Mouse (Mus musculus): Measurements from ENCODE around the gene Gucy1b1.

The Gucy1b1 gene

DNA sequence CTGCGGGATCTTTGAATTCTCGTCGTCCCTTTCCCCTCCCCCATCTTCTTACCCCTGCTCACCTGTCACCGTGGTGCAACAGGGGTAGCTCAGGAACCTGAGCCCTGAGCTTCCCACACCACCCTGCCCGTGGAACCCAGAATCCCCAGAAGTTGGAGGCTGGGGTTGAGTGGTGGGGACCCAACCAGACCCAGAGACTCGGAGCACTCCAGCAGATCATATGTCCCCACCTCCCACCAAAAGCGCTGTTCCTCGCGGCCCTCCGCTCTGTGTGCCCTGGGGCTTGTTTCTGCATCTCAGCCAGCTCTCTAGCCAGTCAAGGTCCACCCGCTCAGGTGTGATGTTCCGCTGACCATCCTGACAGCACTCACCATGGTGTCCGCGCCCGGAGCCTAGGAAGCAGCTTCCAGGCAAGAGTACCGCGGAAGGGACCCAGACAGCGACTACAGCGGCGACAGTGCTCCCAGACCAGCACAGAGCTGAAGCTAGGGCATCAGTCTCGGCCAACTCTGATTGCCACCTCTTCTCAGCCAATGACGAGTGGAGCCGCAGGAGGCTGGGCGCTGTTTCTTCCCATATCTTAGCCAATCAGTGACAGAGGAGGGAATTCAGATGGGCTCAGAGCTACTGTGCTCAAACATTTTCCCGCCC is at the start of gene Gucy1b1:
Gene Gucy1b1, minus strand, starts transcription at position 489 of the 651 bp plus-strand sequence.
- DNase-seq (ENCODE audit: low spot score in 2 of 2) = peak; percentile 94 to 96

DNA sequence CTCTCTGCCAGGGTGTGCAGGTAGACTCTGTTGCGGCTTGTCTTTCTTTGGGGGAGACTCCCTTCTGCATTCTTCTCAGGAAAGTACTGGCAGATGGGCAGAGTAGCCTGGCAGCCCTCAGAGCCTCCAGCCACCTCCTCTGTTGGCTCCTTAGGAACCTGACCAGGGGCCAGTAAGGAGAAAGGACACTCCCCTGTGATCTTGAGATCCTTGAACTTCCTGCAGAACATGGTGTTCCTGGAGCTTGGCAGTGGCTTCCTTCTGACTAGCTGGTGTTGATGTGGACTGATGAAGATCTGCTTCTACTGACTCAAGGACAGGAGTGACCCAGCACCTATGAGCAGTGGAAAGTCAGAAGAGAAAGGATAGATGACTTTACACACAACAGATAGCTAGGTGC is 44.4 kb upstream of the Gucy1b1 start:
- DNase-seq (ENCODE audit: low spot score in 2 of 2) = no peak

- DNase-seq (ENCODE audit: low spot score in 2 of 2) = no peak
These were observed 38.0 kb upstream of the Gucy1b1 start for GRCm38 (mm10) chr3:82112439-82112838.

- no peak for DNase-seq (ENCODE audit: low spot score in 2 of 2)
These were observed 37.5 kb upstream of the Gucy1b1 start for GRCm38 (mm10) chr3:82111986-82112385.

DNA sequence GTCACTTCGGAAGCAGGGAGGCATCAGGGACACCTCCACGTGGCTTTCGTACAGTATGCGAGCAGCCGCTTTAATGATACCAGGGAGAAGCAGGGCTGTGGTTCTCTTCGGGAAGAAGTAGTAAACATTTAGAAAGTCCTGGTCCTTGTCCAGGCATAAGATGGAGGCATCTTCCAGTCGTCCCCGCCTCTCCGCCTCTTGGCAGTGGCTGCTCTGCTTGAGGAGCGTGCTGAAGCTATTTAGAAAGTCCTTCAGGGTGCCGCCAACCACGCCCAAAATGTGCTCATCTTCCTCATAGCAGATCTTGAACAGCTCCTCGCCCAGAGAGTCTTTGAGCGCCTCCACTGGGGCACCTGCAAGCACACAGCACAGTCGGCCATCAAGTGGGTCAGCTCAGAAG is 34.5 kb upstream of the Gucy1b1 start:
- DNase-seq (ENCODE audit: low spot score in 2 of 2) = no peak

DNA sequence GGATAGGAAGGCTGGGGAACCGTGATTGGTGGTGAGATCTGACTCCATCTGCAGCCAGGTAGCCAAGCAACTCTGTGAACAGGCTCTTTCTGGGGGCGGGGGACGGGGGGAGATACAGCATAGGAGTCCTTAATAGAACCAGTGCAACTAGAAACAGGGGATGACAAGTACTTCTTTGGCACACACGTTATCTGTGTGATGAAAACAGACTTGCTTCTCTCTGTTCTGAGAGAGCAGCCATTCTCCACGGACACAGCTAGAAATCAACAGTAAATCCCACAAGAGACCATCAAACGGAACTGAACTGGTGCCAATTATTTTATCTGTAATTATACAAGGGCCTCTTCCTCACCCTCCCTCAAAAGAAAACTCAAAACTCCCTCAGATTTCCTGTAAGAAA is 29.7 kb upstream of the Gucy1b1 start:
- no peak for DNase-seq (ENCODE audit: low spot score in 2 of 2)

GRCm38 (mm10) chr3:82099127-82099526 is 24.6 kb upstream of the Gucy1b1 start:
- no peak for DNase-seq (ENCODE audit: low spot score in 2 of 2)

DNA sequence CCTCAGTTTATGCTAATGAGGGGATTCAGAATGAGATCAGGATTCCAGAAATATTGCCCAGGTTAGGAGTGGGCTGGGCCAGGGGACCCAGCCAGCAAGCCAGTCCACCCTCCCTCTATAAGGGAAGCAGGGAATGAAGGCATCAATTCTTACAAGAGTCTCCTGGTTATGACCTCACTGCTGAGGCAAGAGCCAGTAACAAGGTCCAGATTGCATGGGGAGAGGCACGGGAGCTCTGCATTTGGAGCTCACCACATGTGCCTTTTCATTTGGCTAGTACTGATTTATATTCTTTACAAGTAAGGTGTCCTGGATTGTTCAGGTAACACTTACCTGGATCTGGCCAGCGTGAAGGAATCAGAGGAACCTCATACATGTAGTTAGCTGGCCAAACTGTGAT is 22.3 kb upstream of the Gucy1b1 start:
- no peak for DNase-seq (ENCODE audit: low spot score in 2 of 2)

GRCm38 (mm10) chr3:82073741-82074181 is 728 bp downstream of the Gucy1b1 start:
- peak; percentile 84 to 87 for DNase-seq (ENCODE audit: low spot score in 2 of 2)

DNA sequence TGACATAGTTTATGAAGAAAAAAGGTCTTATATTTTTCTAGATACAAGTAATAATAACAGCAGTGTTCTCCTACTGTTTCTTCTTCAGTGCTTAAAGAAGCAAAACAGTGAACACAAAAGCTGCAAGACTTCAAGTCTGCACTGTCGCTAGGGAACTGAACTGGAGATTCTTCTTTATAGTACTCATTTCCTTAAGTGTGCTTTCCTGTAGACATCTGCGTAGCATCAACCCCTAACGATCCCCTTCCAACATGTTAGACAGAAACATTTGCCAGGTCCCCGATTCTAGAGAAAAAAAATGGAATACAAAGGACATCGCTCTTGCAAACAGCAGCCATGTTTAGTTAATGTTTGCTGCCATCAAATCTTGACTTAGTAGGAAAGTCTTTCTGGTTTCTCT is 6.7 kb downstream of the Gucy1b1 start:
- DNase-seq (ENCODE audit: low spot score in 2 of 2) = no peak

DNA sequence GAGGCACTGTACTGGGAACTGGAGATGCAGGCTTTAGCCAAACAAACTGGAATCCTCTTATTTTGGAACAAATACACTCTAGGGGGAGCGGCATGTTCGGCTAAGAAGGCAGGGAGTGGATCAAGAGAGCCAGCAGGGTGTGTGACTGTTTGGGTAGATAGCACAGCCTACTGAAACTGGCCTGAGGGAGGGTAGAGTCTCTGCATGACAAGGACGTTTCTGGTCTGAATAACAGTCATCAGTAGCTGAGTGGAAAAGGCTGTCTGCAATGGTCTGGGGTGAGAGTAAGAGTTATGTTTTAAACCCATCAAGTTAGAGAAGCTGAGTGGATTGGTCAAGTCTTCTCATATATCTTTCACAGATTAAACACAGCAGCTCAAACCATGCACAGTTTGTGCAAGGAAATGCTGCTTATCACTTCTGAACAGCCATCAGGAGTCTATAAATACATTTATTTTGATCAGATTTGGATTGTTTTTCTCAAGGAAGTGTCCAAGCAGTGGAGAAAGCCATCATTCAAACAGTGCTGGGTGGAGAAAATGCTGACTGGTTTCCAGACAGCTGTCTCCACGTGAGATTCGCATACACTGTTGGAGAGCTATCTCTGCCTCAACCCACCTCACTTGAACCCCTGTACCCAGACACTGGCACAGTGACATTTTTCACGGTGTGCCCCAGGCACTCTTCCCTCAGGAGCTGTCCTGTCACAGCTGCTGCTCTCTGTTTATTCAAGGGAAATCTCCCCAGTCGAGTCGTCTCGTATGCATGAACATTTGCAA is 12.9 kb downstream of the Gucy1b1 start:
- no peak for DNase-seq (ENCODE audit: low spot score in 2 of 2)

- no peak for DNase-seq (ENCODE audit: low spot score in 2 of 2)
These were observed 17.3 kb downstream of the Gucy1b1 start for GRCm38 (mm10) chr3:82057201-82057600.

GRCm38 (mm10) chr3:82054283-82054974 is 20.1 kb downstream of the Gucy1b1 start:
- DNase-seq (ENCODE audit: low spot score in 2 of 2) = no peak

- no peak for DNase-seq (ENCODE audit: low spot score in 2 of 2)
These were observed 22.5 kb downstream of the Gucy1b1 start for GRCm38 (mm10) chr3:82052029-82052428.

- DNase-seq (ENCODE audit: low spot score in 2 of 2) = peak; percentile 47 to 62
These were observed 23.0 kb downstream of the Gucy1b1 start for GRCm38 (mm10) chr3:82051468-82051867.

- DNase-seq (ENCODE audit: low spot score in 2 of 2) = no peak
These were observed 25.8 kb downstream of the Gucy1b1 start for GRCm38 (mm10) chr3:82048681-82049080.

- no peak for DNase-seq (ENCODE audit: low spot score in 2 of 2)
These were observed 26.4 kb downstream of the Gucy1b1 start for GRCm38 (mm10) chr3:82048078-82048477.

DNA sequence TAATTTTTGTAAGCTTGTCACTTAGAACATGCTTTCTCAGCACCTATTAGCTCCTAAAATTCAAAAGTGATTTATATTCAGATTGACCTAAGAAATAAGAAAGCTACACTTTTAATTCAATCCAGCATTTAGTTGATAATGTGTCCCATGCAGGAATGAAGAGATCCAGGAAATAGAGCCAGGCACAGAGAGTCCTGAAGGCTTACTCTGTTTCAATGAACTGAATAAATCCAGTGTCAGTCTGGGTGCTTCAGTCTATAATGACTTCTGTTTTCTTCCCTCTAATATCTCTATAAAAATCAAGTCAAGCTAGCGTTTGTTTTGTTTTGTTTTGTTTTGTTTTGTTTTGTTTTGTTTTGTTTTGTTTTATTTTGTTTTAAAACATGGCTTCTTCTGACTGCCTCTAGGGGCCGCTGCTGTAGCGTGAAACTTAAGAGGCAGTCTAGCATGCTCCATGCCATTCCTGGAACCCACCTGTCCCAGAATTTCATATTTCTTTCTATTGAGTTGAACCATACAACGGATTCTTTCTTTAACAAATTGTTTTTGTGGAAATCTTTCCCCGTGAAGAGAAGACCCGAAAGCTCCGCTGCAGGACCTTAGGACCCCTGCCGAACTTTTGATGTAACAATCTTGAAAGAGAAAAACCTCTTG is 27.3 kb downstream of the Gucy1b1 start:
- DNase-seq (ENCODE audit: low spot score in 2 of 2) = peak; percentile 63 to 72

GRCm38 (mm10) chr3:82046087-82046486 is 28.4 kb downstream of the Gucy1b1 start:
- peak; percentile 68 to 75 for DNase-seq (ENCODE audit: low spot score in 2 of 2)

DNA sequence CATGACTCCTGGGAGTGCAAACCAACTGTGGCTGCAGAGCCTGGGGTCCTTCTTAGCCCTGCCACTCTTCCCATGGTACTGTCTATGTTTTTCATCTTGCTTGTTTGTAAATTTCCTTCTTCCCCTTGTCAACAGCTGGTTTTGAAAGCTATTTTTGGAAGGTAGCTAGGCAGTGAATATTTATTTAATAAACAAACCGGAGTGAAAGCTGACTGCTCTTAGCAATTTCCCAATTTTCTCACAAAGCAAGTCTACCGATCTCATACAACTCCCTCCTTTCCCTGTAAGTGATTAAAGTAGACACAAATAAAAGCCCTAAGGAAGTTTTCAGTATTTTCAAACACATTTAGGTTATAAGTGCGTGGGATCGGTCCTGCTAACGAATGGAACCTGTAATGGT is 29.6 kb downstream of the Gucy1b1 start:
- DNase-seq (ENCODE audit: low spot score in 2 of 2) = no peak

DNA sequence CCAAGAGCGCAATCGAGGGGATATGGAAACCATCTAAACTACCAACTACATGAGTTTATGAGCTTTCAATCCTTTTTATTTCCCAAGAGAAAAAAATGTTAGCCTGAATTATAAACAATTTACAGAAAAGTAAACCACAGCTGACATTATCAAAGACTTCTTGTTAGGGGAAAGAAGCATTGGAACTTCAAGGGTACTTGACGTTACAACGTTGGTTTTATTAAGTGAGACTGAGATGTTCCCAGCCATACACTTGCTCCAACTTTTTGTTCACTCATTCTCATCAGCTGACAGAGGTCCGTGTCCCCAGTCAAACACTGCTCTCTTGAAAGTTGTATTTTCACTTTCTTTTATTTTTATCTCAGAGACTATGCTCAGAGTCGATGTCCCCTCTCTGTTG is 30.8 kb downstream of the Gucy1b1 start:
- no peak for DNase-seq (ENCODE audit: low spot score in 2 of 2)
